Mouse (Mus musculus) midbrain, embryonic 16.5 days (tissue): ENCODE measurements around the gene Apold1. TPM values are rescaled to one million over a fixed set of nuclear protein-coding genes. Genes with fewer than 3 reads are reported as not detected.

Experiments used
- ATAC-seq: fragments of 200-750 bp; cut with Nextera tagmentation; 2 replicates; pipeline ENCODE4 v1.8.0; 2017; ENCODE audit warnings: moderate TSS enrichment
- H3K27ac ChIP-seq: fragments of 300-500 bp; sonication (generic); 2 replicates; pipeline ENCODE4 v1.5.1; 2014; ENCODE audit warnings: mild to moderate bottlenecking, low read length, mixed read lengths
- H3K27me3 ChIP-seq: fragments of 300-500 bp; sonication (generic); 2 replicates; pipeline ENCODE4 v1.6.1; 2014; ENCODE audit warnings: low read depth, low read length, mixed read lengths; ENCODE audit not compliant: control insufficient read depth, insufficient read depth
- H3K36me3 ChIP-seq: fragments of 300-500 bp; sonication (generic); 2 replicates; pipeline ENCODE4 v1.6.1; 2014; ENCODE audit warnings: mild to moderate bottlenecking, low read length, moderate library complexity, mixed read lengths; ENCODE audit not compliant: control insufficient read depth, insufficient read depth
- H3K4me1 ChIP-seq: fragments of 300-500 bp; sonication (generic); 2 replicates; pipeline ENCODE4 v1.6.1; 2014; ENCODE audit warnings: mild to moderate bottlenecking, low read length, mixed read lengths; ENCODE audit not compliant: control insufficient read depth, insufficient read depth
- H3K4me2 ChIP-seq: fragments of 300-500 bp; sonication (generic); 2 replicates; pipeline ENCODE4 v1.6.1; 2014; ENCODE audit warnings: mild to moderate bottlenecking, low read length, mixed read lengths
- H3K4me3 ChIP-seq: fragments of 300-500 bp; sonication (generic); 2 replicates; pipeline ENCODE4 v1.5.1; 2014; ENCODE audit warnings: low read depth, mild to moderate bottlenecking, low read length, moderate library complexity, mixed read lengths
- H3K9ac ChIP-seq: fragments of 300-500 bp; sonication (generic); 2 replicates; pipeline ENCODE4 v1.6.1; 2014; ENCODE audit warnings: low read depth, low read length, mixed read lengths
- H3K9me3 ChIP-seq: fragments of 300-500 bp; sonication (generic); replicated peaks from 2 replicates; pipeline ENCODE4 v1.6.1; 2014; ENCODE audit warnings: mild to moderate bottlenecking, low read length, mixed read lengths; ENCODE audit not compliant: control insufficient read depth, poor library complexity, severe bottlenecking
- WGBS: fragments of 180-500 bp; shearing (Covaris S2); extraction: QIAGEN DNeasy Blood & Tissue Kit; methylation state at CpG from one replicate; pipeline ENCODE4 v1.1.7; 2014; 5-methylcytosine and 5-hydroxymethylcytosine counted together
- polyA plus RNA-seq: library from polyadenylated mRNA; unstranded; fragments of >200 nt; fragmentation: Nextera tagmentation; extraction: Ambion mirVana; gene quantifications from 2 replicates; pipeline ENCODE4 v1.2.1, GENCODE M21; 2015

The Apold1 gene
- polyA plus RNA-seq, 1 experiment from 2014 or later: 5.5 TPM

DNA sequence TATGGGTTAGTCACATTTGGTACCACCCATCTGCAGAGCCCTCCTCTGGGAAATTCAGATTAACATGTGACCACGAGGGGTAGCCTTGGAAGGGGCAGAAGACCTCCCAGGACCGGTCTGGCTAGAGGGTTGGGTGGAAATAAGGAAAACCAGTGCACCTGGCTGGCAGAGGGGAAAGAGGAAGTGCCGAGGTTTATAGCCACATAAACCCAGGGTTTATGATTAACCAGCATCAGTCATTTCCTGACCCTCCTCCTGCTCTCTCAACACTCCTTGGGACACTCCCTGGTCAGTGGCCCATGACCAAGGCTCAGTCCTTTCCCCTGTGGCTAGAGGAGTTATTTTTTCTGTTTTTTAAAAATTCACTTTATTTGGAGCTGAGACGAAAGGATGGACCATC is 47.7 kb downstream of the Apold1 start:
- peaks cover 6% of the 10 kb centered on the region; the same call in 1 of the 2 replicates for H3K36me3 ChIP-seq
- no peak overlapping the region for H3K9ac ChIP-seq
- no peak overlapping the region for H3K4me2 ChIP-seq
- H3K4me3 ChIP-seq: no peak overlapping the region
- no peak for ATAC-seq
- H3K4me1 ChIP-seq: no peaks in the 10 kb centered on the region
- H3K27me3 ChIP-seq: no peaks in the 10 kb centered on the region
- 85% methylated on average over 4 of the region's 4 CpGs for WGBS
- no peaks in the 10 kb centered on the region for H3K9me3 ChIP-seq
- no peak overlapping the region for H3K27ac ChIP-seq

Other genes with a start within 250 kb of the Apold1 start
- 4.7 and 5.5 TPM in 2 replicates for gene Dusp16, start 189.1 kb upstream of the Apold1 start, polyA plus RNA-seq
- gene Crebl2, start 151.6 kb upstream of the Apold1 start, polyA plus RNA-seq: 4.3 and 4.8 TPM in 2 replicates
- 44.7 and 46.8 TPM in 2 replicates for gene Gpr19, start 83.1 kb upstream of the Apold1 start, polyA plus RNA-seq
- gene Cdkn1b, start 61.3 kb upstream of the Apold1 start, polyA plus RNA-seq: 20.7 and 22.6 TPM in 2 replicates
- gene Ddx47, start 29.9 kb downstream of the Apold1 start, polyA plus RNA-seq: 75.1 and 78.2 TPM in 2 replicates
- 0.12 and 0.20 TPM in 2 replicates for gene Gprc5a, start 83.9 kb downstream of the Apold1 start, polyA plus RNA-seq
- not detected in 2 replicates for gene Gprc5d, start 136.6 kb downstream of the Apold1 start, polyA plus RNA-seq
- gene Fam234b, start 216.3 kb downstream of the Apold1 start, polyA plus RNA-seq: 123 and 139 TPM in 2 replicates
- gene Hebp1, start 216.3 kb downstream of the Apold1 start, polyA plus RNA-seq: 4.6 and 5.5 TPM in 2 replicates